Mouse (Mus musculus) heart, postnatal 36 days (tissue): ENCODE data around the gene Rgs6. TPM values are rescaled to one million over a fixed set of nuclear protein-coding genes. Genes with fewer than 3 reads are reported as not detected.

Experiments used
- DNase-seq, 2 experiments: peaks; one replicate each; pipeline ENCODE4 v3.0.0; 2021 to 2022
- intact Hi-C: fragments of 180-260 bp; cut with DNase I; formaldehyde crosslinking; loops from one replicate; pipeline ENCODE4 v1.15.1; 2025
- total RNA-seq, 2 experiments: library from RNA; stranded (reverse); gene quantifications; 2 replicates each; pipeline ENCODE4 v1.2.3; 2021

Rgs6 gene
- total RNA-seq, 2 experiments from 2014 or later, result 10.7 to 11.7 TPM

DNA sequence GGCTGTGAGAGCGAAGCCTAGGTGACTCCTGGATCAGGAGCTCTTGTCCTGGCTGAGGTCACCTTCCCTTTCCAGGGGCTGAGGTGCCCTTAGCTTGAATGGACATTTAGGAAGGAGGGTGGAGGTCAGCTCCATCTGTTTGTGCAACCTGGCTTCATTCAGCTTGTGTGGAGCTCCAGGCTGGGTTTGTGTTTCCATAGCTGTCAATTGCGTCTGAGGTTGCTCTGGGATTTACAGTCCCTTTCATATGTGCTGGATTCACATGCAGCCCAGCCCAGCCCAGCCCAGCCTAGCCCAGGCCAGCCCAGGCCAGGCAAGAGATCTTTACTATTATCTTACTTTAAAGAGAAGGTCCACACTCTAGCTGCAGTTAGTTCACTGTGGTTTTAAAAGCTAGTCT lies 163.8 kb downstream of the Rgs6 start:
- intact Hi-C loops, result no loop called here

DNA sequence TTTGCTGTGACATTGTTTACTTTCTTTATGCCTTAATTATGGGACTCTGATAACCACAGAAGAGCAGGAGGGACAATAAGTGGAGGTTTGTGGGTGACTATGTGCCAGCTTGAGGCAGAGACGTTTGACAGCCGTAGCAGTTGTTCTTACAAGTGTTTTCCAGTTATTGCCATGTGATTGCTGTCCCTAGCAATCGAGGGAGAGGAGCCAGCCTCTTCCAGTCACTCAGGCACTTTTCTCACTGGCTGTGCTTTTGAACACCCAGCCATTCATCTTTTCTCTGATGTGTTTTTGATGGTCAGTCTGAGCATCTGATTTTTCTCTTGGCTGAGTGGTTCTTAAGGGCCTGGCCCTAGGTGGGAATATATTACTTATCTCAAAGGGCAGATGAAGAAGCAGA lies 166.4 kb downstream of the Rgs6 start:
- peak in 1 of 2 experiments; percentile 9 for DNase-seq
- intact Hi-C loops, result no loop called here

More for the DNA sequence above, 163.8 kb downstream of the Rgs6 start:
- DNase-seq, result no peak

DNA sequence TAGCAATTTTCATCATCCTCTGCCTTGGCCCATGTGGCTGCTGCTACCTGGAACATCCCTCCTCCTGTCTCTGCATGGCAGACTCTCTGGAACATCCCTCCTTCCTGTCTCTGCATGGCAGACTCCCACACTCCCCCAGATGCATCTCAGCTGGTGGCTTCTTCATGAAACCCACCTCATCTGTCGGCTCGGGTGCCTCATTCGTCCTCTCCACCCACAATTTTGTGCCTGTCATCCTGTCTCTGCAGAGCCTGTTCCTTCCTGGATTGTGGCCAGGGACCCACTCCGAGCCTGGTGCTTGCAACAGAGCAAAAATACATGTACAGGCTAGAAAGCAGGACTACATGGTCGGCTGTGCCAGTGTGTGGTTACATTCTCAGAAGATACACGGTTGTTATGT lies 168.7 kb downstream of the Rgs6 start:
- intact Hi-C loops, result no loop called here
- DNase-seq, result no peak

DNA sequence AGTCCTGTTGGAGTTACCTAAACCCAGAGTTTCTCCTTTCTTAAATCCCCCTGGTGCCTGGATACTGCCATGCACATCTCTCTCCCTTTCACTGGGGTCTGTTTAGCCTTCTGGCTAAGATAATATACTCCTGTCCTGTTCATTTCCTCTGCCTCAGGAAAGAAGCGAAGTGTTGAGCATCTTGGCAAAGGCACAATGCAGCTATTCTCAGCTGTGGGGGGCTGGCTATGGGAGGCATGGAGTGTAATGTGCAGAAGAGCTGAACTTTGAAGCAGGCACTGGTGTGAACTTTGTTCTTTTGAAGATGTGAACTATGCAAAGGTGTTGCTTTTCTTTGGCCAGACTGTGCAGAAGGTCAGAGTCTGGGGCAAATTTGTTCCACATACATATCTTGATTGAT lies 169.3 kb downstream of the Rgs6 start:
- intact Hi-C loops, result no loop called here

DNA sequence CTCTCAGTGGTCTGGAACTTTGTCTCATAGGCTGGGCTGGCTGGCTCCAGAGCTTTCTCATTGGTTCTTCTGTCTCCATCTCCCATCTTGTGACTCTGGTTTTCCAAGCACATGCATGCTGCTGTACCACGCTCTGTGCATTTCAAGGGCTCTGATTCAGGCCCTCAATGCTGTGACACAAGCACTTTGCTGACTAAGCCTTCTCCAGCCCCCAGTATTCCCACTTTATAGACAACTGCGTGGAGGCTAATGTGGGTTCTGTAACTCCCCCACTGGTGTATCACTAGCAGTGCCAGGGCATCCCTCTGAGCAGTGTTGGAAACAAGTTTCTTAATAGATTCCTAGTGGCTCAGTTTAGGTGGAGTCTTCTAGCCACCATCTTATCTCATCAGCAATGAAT lies 174.0 kb downstream of the Rgs6 start:
- intact Hi-C loops, result no loop called here
- DNase-seq, result no peak

More for the DNA sequence above, 169.3 kb downstream of the Rgs6 start:
- DNase-seq, result no peak

DNA sequence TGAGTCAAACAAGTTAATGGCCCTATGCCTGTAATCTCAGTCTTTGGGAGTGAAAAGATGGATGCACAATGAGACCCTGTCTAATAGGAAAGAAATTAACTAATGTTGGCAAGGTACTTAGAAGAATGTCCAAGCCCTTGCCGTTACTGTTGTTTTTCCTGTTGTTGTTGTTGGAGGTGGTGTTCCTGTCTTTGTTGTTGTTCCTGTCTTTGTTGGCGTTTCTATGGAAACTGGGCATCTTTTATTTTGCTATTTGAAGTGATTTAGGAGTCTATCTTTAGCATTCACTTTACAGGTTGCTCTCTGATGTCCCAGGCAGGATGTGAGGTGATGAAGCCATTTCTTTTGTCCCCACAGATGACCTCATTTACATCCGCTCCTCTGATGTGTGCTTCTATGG lies 180.6 kb downstream of the Rgs6 start:
- DNase-seq, result no peak
- intact Hi-C loops, result no loop called here

DNA sequence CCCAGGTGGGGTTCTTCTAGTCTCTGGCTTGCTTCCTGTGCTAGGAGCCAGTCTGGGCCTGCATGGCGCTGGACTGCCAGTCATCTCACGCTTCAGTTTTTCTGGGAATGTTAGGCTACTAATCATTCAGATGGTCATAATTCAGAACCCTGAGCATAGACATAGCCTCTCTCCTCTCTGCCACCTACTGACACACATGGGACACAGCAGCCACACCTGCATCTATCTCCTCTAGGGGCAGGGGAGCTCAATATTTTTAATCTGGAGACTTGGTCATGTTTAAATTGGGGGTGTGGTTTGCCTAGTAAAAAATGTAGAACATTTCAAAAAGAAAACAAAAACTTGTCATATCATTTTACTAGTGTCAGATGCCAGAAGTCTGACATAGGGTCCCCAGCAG lies 184.1 kb downstream of the Rgs6 start:
- DNase-seq, result no peak
- intact Hi-C loops, result no loop called here

DNA sequence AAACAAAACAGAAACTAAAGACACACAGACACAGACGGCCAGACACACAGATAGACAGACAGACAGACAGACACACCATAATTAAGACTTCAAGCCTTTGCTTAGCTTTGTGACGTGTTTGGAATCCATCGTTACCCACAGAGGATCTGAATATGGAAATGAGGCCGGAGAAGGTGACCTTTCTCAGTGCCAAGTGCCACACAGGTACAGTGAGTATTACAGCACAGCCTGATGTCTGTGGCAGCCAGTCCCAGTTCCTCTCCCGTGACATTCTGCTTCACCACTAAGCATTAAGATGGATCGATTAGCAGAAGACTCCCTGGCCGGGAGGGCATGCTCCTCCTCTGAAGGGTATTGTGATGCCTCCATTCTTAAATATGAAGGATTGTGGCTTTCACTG lies 186.5 kb downstream of the Rgs6 start:
- intact Hi-C loops, result no loop called here
- DNase-seq, result no peak

DNA sequence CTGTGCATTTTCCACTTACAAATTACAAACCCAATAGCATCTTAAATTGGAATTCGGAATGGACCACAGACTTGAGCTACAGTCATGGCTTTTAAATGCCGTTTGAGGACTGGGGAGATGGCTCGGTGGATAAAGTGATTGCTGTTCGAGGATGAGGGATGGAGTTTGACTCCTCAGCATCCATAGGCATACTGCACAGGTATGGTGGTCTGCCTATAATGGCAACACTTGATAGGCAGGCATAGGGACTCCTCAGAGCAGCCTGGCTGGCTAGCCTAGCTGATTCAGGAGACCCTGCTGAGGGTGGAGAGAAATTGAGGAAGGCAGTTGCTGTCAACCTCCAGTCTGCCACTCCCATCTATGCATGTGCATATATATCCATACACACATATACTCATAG lies 188.6 kb downstream of the Rgs6 start:
- intact Hi-C loops, result no loop called here

DNA sequence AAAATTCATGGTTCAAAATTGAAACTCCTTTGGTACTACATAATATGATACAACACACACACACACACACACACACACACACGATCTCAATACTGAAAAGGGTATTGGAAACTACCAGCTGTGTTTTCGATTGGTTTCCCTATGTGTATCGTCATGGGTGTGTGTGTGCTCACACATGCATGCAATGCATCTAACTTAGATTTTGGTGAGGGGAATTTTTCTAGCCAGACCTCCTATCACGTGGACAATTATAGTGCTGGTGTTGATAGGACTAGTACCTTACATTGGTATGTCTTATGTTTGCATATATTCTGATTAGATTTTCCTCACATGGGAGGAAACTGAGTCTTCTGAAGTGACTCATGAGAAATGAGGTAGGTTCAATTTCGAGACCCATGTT lies 192.8 kb downstream of the Rgs6 start:
- no peak for DNase-seq
- intact Hi-C loops, result no loop called here

More for the DNA sequence above, 188.6 kb downstream of the Rgs6 start:
- DNase-seq, result no peak

DNA sequence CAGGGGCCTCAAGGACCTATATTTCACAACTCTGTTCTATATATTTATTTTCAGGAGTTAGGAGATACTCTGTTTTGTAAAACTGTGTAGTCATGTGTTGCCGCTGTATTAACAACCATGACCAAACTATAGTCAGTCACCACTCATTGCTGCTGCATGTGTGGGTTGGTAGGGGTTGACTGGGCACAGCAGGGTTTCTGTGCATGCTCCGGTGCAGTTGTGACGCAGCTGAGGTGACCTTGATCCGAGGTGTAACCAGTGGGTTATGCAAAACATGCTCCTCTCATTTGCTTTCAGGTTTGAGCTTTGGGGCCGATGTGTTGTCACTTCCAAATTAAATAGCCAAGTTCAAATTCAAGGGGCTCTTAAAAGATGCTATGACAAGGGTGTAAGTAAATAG lies 193.3 kb downstream of the Rgs6 start:
- no peak for DNase-seq
- intact Hi-C loops, result no loop called here

DNA sequence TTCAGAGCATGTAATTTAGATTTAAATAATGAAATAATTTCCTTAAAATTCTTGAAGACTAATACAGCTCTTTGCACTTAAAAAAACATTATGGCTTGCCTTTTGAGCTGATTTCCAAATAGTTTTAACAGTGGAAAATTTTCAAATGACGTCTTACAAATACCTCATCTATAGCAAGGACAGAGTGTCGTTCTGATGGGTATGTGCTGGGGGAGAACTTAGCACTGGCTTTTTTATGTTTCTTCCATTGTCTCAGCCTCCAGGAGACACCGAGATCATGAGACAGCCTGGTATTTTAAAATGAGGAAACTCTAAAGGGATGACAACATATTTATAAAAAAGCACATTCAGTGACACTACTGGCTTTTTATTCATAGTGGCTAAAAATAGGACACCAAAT lies 204.0 kb downstream of the Rgs6 start:
- intact Hi-C loops, result no loop called here
- DNase-seq, result no peak

DNA sequence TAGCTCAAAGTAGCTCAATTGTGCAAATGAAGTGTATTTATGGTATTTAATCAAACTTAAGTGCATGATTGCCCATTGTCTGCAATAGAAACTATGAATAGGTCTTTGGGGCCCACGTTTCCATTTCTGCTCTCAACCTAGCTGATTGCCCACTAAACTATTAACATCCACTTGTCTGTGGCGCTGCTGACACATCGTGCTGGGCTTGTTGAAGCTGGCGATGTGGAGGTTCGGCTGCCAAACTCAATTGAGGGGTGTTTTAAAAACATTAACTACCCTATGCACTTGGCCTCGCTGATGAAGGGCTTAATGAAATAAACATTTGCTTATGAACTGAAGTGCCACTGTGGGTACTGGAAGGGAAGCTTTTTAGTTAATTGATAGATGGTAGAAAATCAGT lies 211.8 kb downstream of the Rgs6 start:
- intact Hi-C loops, result no loop called here
- DNase-seq, result no peak

DNA sequence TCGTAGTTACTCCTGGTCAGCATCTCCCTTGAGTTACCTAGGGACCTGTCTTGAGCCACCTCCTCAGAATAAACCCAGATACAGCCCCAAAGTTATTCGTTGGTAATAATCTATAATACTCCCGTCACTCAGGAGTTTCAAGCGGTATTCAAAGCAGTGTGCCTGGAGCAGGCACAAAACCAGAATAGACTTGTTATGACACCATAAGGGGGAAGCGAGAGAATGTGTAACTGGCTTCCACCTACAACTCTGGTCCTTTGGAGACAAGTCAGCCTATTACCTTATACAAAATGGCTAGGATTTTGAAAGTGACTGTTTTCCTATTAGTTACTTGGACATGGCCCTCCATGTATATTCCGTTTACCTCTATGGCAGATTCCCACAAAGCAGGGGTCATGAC lies 213.6 kb downstream of the Rgs6 start:
- no peak for DNase-seq
- intact Hi-C loops, result no loop called here

DNA sequence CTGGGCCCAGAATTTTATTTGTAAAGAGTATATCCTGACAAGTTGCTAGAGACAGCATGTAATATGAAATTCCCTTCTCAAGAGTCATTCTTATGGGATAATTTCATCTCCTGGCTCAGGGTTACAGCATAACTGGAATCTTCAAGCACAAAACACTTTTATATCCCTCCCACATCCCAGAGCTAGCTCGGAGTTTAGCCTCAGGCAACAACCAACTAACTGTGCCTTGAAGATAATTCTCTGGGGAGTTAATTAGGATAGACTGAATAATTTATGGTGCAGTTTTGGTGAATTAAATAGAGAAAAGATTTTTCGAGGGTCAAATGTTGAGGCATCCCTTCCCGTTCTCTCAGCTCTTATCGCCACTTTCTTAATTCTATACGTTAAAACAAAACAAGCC lies 214.6 kb downstream of the Rgs6 start:
- intact Hi-C loops, result no loop called here
- DNase-seq, result no peak

DNA sequence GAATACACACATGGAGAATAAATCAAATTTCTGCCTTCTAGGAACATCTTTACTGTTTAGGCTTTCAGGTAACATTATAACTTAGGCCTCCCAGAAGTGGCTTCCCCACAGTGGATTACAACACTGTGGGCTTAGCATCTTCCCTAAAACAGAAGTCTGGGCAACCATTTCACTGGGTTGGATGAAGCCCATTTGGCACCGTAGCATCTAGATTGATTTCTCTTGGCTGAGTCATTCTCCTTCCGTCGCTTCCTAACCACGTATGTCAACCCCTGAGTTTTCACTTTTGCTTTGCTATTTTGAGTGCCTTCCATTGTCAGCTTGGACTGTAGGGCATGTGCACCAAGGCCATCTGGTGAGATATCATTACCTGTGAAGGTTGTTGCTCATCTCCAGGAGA lies 217.1 kb downstream of the Rgs6 start:
- no peak for DNase-seq
- intact Hi-C loops, result no loop called here

DNA sequence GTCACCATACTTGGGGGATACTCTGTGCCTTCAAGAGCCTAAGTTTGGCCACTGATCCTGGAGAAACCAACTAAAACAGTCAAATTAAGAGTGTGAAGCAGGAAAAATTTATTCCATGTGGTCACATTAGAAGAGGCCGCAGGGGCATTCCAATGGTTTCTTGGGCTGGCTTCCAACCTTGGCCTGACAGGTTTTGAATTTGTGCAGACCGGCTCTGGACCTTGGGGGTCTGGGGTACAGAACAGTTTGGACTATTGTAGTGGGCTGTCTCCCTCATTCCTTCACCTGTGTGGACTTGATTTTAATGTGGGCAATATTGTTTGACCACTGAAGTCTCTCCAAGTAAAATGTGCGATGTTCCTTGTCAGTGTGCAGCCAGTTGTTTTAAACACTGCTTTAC lies 222.5 kb downstream of the Rgs6 start:
- DNase-seq, result no peak
- intact Hi-C loops, result no loop called here

DNA sequence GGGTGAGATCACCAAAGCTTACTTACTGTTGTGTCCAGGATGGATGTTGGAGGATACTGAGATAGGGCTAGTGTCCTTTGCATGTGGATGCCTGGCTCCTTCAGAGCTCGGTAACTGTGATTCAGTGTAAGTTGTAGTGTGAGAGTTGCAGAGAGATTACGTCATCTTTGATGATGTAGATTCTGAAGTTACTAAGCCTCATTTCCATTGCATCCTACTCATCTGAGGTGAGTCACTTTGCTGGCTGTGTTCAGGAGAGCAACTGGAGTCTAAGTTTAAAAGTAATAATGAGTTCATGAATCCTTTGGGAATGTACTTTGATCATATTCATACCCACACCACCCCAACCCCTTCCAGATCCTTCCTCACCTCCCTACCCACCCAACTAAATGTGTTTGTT lies 227.9 kb downstream of the Rgs6 start:
- DNase-seq, result no peak
- intact Hi-C loops, result no loop called here

DNA sequence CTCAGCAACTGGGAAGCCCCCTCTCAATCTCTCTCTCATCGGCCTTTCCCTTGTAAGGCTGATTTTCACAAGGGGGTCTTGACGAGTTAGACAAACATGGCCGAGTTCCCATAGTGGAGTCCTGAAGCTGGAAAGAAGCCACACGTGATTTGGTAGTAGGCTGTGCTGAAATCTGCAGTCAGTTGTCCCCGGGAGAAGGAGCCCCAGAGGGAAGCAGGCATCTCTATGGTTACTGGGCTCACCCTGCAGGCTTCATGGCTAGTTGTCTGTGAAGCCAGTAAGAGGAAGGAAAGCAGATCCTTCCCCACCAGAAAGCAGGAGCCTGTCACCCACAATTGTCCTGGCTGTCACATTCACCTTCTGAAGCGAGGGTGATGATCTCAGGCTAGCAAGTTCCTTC lies 231.2 kb downstream of the Rgs6 start:
- DNase-seq, result no peak
- intact Hi-C loops, result no loop called here

DNA sequence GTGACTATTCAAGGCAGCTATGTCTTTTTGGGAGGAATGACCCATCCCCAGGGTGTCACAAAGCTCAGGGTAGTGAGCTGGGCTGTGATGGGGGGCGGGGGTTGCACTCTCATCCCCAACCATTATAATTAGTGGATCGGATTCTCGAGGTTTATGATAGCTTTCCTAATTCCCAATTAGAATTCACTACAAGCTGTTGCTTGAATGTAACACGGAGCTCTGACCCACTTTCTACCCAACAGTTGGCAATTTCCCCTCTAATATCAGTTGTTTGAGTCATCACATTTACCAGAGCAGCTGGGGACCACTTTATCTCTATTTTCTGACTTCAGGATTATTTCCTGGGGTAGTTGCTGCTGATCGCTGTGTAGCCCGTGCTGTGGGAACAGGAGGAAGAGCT lies 231.9 kb downstream of the Rgs6 start:
- intact Hi-C loops, result no loop called here
- no peak for DNase-seq

DNA sequence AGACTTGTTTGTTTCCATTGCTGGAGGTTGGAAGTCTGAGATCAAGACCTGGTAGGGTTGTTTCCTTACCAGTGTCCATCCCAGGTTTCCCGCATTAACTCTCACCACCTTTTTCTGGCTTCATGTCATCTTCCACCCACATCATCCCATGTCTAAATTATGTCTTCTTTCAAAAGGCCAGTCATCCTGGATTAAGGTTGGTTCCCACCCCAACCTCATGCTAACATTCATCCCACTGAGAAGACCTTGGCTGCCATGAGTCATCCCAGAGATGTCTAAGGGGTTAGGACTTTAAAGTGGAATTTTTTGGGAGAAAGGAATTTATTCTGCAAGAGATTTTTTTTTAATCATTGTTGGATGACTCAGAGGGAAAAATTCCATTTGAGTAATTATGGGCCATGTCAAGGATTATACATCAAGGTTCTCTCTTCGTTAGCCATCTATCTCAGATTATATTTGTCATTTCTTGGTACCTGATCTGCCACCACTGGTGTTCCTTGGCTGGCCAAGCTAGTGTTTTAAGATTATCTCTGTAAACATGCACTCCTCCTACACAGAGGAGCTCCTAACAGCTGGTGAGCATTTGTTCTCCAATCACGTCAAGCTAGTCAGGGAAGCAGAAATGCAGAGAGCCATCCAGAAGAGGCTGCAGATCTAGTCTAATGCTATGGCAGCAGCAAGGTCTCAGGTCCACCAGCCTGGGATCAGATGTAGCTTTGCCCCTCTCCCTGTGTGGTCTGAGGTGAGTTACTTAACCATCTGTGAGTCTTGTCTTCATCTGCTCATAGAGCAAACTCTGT lies 234.9 kb downstream of the Rgs6 start:
- DNase-seq, result no peak
- intact Hi-C loops, result no loop called here

DNA sequence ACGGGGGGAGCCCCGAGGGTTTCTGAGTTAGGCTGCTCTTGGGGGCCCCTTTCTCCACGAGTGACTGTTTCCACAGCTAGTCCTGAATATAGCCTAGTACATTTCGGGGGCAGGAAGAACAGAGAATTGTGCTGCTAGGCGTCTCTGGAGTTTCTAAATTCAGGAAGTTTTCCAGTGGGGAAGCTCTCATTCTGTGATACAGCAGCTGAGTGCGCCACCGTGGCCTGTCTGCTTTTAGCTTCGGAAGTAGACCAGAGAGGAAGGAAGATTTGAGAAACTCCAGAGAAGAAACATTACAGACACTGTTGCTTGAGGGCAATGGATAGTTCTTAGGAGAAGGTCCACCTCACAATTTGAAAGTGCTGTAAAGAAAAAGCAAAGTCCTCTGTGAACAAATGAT lies 242.2 kb downstream of the Rgs6 start:
- intact Hi-C loops, result no loop called here
- no peak for DNase-seq

DNA sequence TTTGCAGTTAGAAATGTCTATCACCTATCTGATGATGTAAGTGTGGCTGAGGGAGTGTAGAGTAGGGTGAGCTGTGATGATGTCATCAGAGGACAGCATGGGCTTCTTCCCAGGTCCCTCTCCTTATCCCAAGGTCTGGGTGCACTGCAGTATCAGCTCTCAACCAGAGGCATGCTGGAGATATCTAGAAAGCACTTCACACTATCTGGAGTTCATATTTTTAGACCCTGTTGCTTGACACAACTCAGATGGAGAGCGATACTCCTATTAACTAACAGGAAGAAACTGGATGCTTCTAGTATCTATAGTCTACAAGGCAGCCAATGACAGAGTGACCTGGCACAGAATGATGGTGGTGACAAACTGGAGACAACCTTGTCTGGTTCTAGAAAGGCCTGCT lies 250.5 kb downstream of the Rgs6 start:
- DNase-seq, result no peak
- intact Hi-C loops, result no loop called here
